Mouse (Mus musculus) liver, embryonic 14.5 days (tissue): ENCODE results near the gene C1ra. TPM values are rescaled to one million over a fixed set of nuclear protein-coding genes. Genes with fewer than 3 reads are reported as not detected.
A peak's percentile ranks its signal among the peaks of the same experiment; 100 is the strongest.
"Not testable (repeated sequence)": the region's sequence is repeated elsewhere in the genome, so short reads cannot be mapped to it uniquely, and the experiment has no call there.

Source experiments
- ATAC-seq: fragments of 200-750 bp; cut with Nextera tagmentation; 2 replicates; pipeline ENCODE4 v1.8.0; 2017; ENCODE audit warnings: moderate number of reproducible peaks, mild to moderate bottlenecking, moderate library complexity; ENCODE audit not compliant: insufficient read depth
- DNase-seq, 3 experiments: peaks; one replicate each; pipeline ENCODE4 v3.0.0-alpha.2; 2012 to 2013; ENCODE audit warnings: low read depth in 3 of 3, low spot score in 3 of 3
- H3K27ac ChIP-seq: fragments of 300-500 bp; sonication (generic); 2 replicates; pipeline ENCODE4 v1.5.1; 2014; ENCODE audit warnings: moderate library complexity, mild to moderate bottlenecking, control low read depth, inconsistent platforms
- H3K27me3 ChIP-seq: fragments of 300-500 bp; sonication (generic); 2 replicates; pipeline ENCODE4 v1.6.1; 2014; ENCODE audit warnings: mild to moderate bottlenecking, low read length, moderate library complexity; ENCODE audit not compliant: control insufficient read depth, insufficient read depth
- H3K36me3 ChIP-seq: fragments of 300-500 bp; sonication (generic); replicated peaks from 2 replicates; pipeline ENCODE4 v1.6.1; 2014; ENCODE audit warnings: low read depth; ENCODE audit not compliant: control insufficient read depth, insufficient read depth
- H3K4me1 ChIP-seq, 2 experiments: fragments of 200-500 bp in 1 of 2; fragments of 300-500 bp in 1 of 2; sonication (generic) in 1 of 2; replicated peaks; 2 replicates each; pipeline ENCODE4 v1.6.1; 2012 to 2014; ENCODE audit warnings: antibody characterized with exemption in 1 of 2, inconsistent platforms in 1 of 2, low read length in 1 of 2; ENCODE audit not compliant: control insufficient read depth in 2 of 2, insufficient read depth in 2 of 2
- H3K4me2 ChIP-seq: fragments of 300-500 bp; sonication (generic); 2 replicates; pipeline ENCODE4 v1.6.1; 2014; ENCODE audit warnings: low read depth, mild to moderate bottlenecking, control low read depth, moderate library complexity
- H3K4me3 ChIP-seq, 2 experiments: fragments of 200-500 bp in 1 of 2; fragments of 300-500 bp in 1 of 2; sonication (generic) in 1 of 2; 2 replicates each; pipeline ENCODE4 v1.5.1; 2012 to 2014; ENCODE audit warnings: low read depth in 2 of 2, low read length in 2 of 2, mild to moderate bottlenecking in 2 of 2, control low read depth in 1 of 2, inconsistent platforms in 1 of 2, moderate library complexity in 1 of 2; ENCODE audit not compliant: insufficient read depth in 1 of 2
- H3K9ac ChIP-seq: fragments of 300-500 bp; sonication (generic); replicated peaks from 2 replicates; pipeline ENCODE4 v1.6.1; 2014; ENCODE audit warnings: mild to moderate bottlenecking, control low read depth, moderate library complexity
- H3K9me3 ChIP-seq: fragments of 300-500 bp; sonication (generic); 2 replicates; pipeline ENCODE4 v1.6.1; 2016; ENCODE audit warnings: low read length, mixed read lengths; ENCODE audit not compliant: control insufficient read depth
- CTCF ChIP-seq: IDR thresholded peaks from 2 replicates; pipeline ENCODE4 v1.5.1; 2016; ENCODE audit warnings: antibody characterized with exemption, low read depth, control low read depth
- EP300 ChIP-seq: IDR thresholded peaks from 2 replicates; pipeline ENCODE4 v1.6.1; 2016; ENCODE audit warnings: antibody characterized with exemption, low read depth
- WGBS: fragments of 180-500 bp; shearing (Covaris S2); extraction: QIAGEN DNeasy Blood & Tissue Kit; methylation state at CpG from one replicate; pipeline ENCODE4 v1.1.7; 2014; ENCODE audit not compliant: insufficient replicate concordance; 5-methylcytosine and 5-hydroxymethylcytosine counted together
- polyA plus RNA-seq, 2 experiments: library from polyadenylated mRNA; depleted of rRNA in 1 of 2; stranded (reverse) in 1 of 2; unstranded in 1 of 2; fragments of >200 nt; fragmentation: Nextera tagmentation in 1 of 2; extraction: Ambion mirVana in 1 of 2; gene quantifications; 2 replicates each; pipeline versions ENCODE4 v1.2.1 to v1.2.3; 2012 to 2014

C1ra gene
- polyA plus RNA-seq, 2 experiments = 7.8 to 8.6 TPM

- no peak overlapping the region for H3K27ac ChIP-seq
- peak; percentile 31; the same call in 1 of the 2 replicates for ATAC-seq
- DNase-seq = no peak
Measured at GRCm38 (mm10) chr6:124527881-124528280, 15.7 kb downstream of the C1ra start.

GRCm38 (mm10) chr6:124531077-124531476, 18.9 kb downstream of the C1ra start:
- H3K4me2 ChIP-seq = no peak overlapping the region
- WGBS = 68% methylated on average over 8 of the region's 8 CpGs
- H3K9ac ChIP-seq = no peak overlapping the region
- ATAC-seq (no peak), DNase-seq (no peak)
- H3K4me1 ChIP-seq = peaks cover 0 to 2% of the 10 kb centered on the region in 2 experiments; a peak in 1 of 4 replicates
- no peaks in the 10 kb centered on the region for H3K27me3 ChIP-seq
- no peaks in the 10 kb centered on the region for H3K36me3 ChIP-seq
- H3K27ac ChIP-seq = no peak overlapping the region
- H3K9me3 ChIP-seq = no peaks in the 10 kb centered on the region
- no peak overlapping the region for H3K4me3 ChIP-seq
- TF ChIP-seq EP300 (no peak), CTCF (no peak)

More at GRCm38 (mm10) chr6:124527881-124528280, 15.7 kb downstream of the C1ra start:
- 30% methylated on average over 3 of the region's 3 CpGs for WGBS
- Histone ChIP-seq H3K27me3 (no peaks in the 10 kb centered on the region), H3K4me2 (no peak overlapping the region), H3K4me3 (no peak overlapping the region), H3K9me3 (no peaks in the 10 kb centered on the region), H3K4me1 (peaks cover 0 to 2% of the 10 kb centered on the region in 2 experiments; a peak in 1 of 4 replicates), H3K36me3 (no peaks in the 10 kb centered on the region), H3K9ac (no peak overlapping the region)
- TF ChIP-seq CTCF = no peak
- TF ChIP-seq EP300 = no peak

- not testable (repeated sequence) for H3K4me3 ChIP-seq, ATAC-seq, H3K36me3 ChIP-seq, H3K4me1 ChIP-seq, H3K9me3 ChIP-seq, H3K4me2 ChIP-seq, H3K27ac ChIP-seq, DNase-seq, H3K27me3 ChIP-seq, H3K9ac ChIP-seq
- WGBS = 42% methylated on average over 8 of the region's 8 CpGs
Measured at GRCm38 (mm10) chr6:124536125-124536829, 24.1 kb downstream of the C1ra start.

GRCm38 (mm10) chr6:124541176-124541575, 29.0 kb downstream of the C1ra start:
- H3K9me3 ChIP-seq, ATAC-seq, H3K27ac ChIP-seq, H3K4me1 ChIP-seq, H3K36me3 ChIP-seq, H3K4me3 ChIP-seq, H3K4me2 ChIP-seq, H3K27me3 ChIP-seq, DNase-seq, H3K9ac ChIP-seq: not testable (repeated sequence)
- WGBS = 53% methylated on average over 2 of the region's 2 CpGs

GRCm38 (mm10) chr6:124542284-124542683, 30.1 kb downstream of the C1ra start, which contains the start of gene C1s1:
Gene C1s1, minus strand, starts transcription at chr6:124542359.
- WGBS = 0% methylated on average over 1 of the region's 1 CpGs
- TF ChIP-seq CTCF = peak; percentile 41
- H3K4me1 ChIP-seq, H3K36me3 ChIP-seq, H3K9ac ChIP-seq, H3K27me3 ChIP-seq, H3K27ac ChIP-seq, H3K9me3 ChIP-seq, H3K4me3 ChIP-seq: not testable (repeated sequence)
- H3K4me2 ChIP-seq = peak within 1 kb of the TSS; percentile 20
- DNase-seq (peak in 1 of 3 experiments; percentile 11), ATAC-seq (peak; percentile 63)
